Mouse (Mus musculus): ENCODE results near the gene Rpl14.

Gene Rpl14

GRCm38 (mm10) chr9:120575748-120576661, 4.8 kb downstream of the Rpl14 start:
- no peak for DNase-seq

- DNase-seq, result no peak
These were observed 5.4 kb downstream of the Rpl14 start for GRCm38 (mm10) chr9:120576662-120577013.

GRCm38 (mm10) chr9:120577133-120577651, 5.9 kb downstream of the Rpl14 start:
- DNase-seq, result peak; percentile 82

DNA sequence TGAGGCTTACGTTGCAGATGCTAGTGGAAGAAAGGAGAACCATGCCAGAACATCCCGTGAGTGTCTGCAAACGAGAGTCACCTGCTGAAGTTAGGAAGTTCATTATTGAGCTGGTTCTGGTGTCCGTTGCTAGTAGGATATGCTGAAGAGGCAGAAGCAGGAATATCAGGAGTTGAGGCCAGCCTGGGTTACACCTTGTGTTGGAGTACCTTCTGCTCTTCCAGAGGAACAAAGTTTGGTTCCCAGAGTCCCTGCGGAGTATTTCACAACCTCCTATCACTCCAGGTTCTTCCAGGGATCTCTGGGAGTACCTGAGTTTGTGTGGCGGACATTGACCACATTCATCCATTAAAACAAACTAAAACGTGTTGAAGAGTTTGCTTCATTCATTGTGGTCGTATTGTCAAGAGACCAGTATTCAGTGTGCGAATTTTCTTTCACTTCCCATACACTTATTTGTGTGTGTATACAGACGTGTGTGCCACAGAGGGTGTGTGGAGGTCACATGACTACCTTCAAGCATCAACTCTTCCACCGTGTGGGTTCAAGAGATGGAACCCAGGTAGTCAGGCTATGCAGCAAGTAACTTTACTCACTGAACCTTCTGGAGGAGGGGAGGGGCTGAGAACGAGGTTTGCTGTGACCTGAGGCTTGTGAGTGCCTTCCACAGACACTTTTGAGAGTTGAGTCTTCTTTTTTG, 6.6 kb downstream of the Rpl14 start:
- no peak for DNase-seq

GRCm38 (mm10) chr9:120578701-120579100, 7.5 kb downstream of the Rpl14 start:
- DNase-seq, result no peak

DNA sequence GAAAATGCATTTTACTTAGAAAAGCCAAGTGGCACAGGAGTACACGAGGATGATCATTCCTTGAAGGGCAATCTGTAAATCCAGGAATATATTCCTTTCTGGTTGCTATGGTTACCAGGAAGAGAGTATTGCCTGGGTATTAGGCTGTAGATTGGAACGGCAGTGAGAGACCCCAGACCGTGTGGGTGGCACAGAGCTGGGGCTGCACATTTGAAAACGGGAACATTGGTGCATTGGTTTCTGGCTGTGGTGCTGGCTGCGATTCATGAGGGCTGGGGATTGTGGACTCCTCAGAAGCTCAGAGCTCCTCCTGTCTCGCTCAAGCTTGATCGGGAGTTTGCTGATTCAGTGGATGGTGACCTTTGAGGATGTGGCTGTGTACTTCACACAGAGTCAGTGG, 8.6 kb downstream of the Rpl14 start:
- DNase-seq, result no peak

GRCm38 (mm10) chr9:120581941-120582618, 10.8 kb downstream of the Rpl14 start:
- DNase-seq, result no peak

DNA sequence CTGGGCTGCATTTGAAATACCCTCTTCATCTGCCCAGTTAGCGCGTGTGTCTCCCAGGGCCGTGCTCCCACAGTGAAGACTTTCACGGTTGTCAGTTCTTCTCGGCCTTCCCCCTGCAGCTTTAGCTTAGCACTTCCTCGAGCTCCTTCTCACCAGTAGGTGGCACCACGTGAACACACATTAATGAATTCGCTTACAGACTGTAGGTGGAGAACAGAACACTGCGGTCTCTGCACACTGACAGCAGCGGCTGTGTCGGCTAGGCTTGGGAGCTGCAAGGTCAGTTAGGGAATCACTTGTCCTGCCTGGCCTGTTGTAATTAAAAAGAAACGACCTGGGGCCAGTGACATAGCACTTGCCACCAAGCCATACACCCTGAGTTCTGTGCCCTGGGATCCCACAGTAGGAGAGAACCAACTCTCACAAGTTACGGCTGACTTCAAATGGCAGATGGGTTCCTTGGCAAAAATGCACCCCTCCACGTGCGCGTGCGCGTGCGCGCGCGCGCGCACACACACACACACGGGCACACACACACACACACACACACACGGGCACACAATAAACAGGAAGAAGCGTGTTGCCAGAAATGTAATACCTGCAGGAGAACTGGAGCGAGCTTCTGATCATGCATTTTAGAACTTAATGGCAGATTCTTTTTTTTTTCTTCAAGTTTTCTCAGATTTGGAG, 11.5 kb downstream of the Rpl14 start:
- peak; percentile 80 for DNase-seq

DNA sequence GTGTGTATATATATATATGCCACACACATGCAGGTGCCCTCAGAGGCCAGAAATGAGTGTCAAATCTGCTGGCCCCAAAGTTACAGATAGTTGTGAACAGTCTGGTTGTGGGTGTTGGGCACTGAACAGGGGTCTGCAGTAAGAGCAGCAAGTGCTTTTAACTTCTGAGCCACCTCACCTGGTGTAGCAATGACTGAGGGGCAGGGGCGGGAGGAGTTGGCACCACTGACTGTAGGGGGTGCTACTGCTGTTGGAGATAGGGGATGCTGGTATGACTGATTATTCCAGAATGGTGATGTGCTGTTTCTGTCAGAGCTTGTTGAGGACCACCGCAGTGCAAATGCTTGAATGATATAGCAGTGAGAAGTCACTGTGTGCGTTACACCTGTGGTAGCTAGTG, 12.1 kb downstream of the Rpl14 start:
- DNase-seq, result no peak

DNA sequence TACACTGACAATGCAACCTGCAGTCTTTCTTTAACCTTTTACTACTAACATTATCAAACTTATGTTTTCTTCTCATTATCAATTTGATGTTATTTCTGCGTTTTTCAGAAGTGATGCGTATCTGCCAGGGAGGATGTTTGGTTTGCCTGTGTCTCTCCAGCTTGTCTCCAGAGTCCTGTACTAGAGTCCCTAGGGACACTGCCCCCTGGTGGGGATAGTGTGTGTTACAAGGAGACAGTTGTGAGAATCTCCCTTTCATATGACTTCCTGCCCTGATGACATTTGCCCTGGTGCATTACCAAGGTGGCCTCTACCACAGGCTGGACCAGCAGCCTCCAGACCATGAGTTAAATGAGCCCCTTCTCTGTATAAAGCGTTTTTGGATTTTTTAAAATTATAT, 15.3 kb downstream of the Rpl14 start:
- DNase-seq, result no peak

DNA sequence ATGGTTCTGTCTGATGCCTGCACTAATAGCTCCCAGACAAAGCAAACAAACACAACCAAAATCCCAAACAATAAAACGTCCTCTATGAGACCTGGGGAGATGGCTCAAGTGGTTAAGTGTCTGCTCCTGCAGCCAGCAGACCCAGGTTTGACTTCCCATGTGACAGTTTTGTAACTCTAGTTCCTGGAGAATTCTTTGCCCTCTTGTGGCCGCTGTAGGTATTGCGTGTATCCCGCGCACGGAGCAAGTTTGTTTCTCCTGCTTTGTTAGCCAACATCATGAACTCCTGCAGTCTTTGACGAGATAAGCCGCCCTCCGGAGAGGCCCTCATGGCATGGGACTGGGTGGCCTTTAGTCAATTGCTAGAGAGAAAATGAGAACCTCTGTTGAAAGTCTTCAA, 20.2 kb downstream of the Rpl14 start:
- peak; percentile 59 for DNase-seq

GRCm38 (mm10) chr9:120593383-120594101, 22.3 kb downstream of the Rpl14 start:
- DNase-seq, result no peak

- DNase-seq, result no peak
These were observed 23.6 kb downstream of the Rpl14 start for GRCm38 (mm10) chr9:120594839-120595238.

GRCm38 (mm10) chr9:120595306-120595705, 24.1 kb downstream of the Rpl14 start:
- DNase-seq, result no peak

GRCm38 (mm10) chr9:120601488-120602171, 30.4 kb downstream of the Rpl14 start:
- peak; percentile 73 for DNase-seq

DNA sequence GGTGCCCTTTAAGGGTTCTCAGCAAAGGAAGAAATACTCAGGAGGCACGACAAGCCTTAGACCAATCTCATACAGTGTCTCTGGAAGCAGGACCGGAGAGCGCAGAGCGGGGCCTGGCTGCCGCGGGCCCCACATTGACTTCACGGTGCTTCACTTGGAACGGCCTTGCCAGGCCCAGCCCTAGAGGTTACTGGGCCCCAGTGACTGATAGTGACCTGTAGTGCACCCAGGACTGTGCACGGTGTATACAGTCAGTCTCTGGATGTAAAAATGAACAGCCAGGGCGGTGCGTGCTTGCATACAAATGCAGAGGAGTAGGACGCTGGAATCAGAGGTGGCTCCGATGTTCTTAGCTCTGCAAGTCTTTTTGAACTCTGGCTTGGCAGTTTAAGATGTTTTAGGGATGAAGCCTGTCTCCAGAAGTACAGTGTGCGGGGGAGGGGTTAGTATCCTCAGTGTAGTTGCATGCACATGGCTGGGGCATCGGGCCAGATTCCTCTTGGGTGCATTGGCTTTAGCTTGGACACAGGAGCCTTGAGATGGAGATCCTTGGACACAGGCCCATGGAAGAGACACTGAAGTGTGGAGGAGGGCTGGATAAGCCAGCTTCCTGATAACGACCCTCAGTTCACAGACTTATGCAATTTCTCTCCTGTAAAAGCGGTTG, 31.1 kb downstream of the Rpl14 start:
- DNase-seq, result no peak

DNA sequence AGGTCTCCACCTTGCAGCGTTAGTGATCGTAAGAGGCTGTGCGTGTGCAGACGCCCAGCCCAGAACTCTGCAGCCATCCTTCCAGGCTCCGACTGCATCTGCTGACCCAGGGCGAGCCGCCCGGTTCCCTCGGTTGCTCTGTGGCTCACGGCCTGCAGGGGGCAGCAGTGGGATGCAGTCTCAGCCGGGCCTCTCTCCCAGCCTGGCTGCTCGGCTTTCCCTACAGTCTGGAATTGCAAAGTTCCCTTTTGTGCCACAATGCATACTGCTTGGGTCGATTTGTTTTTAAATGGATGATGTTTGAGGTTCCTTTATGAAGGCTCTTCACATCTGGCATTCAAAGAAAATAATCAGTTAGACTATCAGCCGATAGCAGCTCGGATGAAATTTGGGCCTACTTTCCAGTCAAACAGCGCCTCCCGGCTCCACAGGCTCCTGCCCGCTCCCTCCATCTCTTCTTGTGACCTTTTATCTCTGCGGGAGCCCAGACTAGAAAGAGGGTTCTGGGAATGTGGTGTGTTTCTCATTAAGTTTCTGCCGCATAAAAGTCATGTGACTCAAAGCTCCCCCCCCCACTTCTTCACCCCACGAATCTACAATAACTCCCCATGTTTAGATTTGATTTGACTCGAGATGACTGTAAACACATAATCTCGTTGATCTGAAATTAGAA, 31.7 kb downstream of the Rpl14 start:
- peak; percentile 83 for DNase-seq

DNA sequence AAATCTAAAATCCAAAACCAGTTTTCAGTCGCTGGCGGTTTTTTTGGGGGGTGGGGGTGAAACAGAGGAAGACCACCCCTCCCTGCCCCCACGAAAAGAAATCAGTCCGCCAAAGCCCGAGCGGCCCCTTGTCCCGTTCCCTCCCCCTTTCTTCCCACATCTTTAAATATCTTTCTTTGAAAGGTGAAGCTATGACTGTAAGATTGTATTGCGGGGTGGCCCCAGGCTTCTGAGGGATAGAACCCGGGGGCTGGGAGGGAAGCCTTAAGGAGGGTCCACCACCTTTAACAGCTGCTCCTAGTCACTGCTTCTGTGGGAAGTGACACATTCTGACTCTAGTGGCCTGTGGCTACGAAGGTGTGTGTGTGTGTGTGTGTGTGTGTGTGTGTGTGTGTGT, 32.3 kb downstream of the Rpl14 start:
- no peak for DNase-seq

DNA sequence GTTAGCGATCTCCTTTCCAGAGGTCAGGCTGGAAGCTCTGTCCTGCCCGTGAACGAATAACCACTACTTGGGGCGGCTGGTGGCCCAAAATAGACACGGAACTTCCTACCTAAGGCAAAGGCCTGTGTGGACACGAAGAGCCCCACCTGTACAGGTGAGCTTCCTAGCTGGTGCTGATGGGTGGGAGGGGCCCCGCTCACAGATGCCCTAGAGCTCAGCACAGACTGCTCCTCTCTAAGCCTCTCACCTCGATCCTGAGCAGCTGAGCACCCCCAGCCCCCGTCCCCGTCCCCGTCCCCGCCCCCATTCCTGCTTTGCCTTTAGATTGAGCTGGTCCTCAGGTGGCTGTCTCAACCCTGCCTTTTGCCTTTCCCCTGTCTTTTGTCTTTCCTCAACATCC, 32.7 kb downstream of the Rpl14 start:
- DNase-seq, result no peak

DNA sequence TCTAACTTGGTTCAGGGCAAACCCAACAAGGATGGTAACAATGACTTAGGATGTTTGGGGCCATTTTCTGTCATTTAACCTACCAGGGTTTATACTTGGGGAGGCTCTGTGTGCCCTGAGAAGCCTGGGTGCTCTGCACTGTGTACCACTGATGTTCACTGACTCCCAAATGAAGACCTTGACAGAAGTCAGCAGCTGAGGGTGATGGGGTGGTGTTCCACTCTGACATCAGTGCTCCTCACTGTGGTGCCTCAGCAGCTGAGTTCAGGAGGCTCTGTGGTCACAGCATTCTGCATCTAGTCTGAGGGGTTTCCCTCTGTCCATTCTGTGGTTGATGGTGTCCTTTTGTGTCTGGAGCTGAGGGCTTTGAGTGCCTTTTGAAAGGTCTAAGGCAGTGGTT, 39.8 kb downstream of the Rpl14 start:
- no peak for DNase-seq
